Mouse (Mus musculus) midbrain, embryonic 14.5 days (tissue): ENCODE data around the gene Gimap7. TPM values are rescaled to one million over a fixed set of nuclear protein-coding genes. Genes with fewer than 3 reads are reported as not detected.
A peak's percentile ranks its signal among the peaks of the same experiment; 100 is the strongest.

Experiments used
- ATAC-seq: fragments of 200-750 bp; cut with Nextera tagmentation; 2 replicates; pipeline ENCODE4 v1.8.0; 2017; ENCODE audit warnings: moderate number of reproducible peaks, moderate library complexity; ENCODE audit not compliant: low FRiP score, low TSS enrichment
- DNase-seq: peaks from one replicate; pipeline ENCODE4 v3.0.0-alpha.2; 2015
- H3K27ac ChIP-seq: fragments of 300-500 bp; sonication (generic); replicated peaks from 2 replicates; pipeline ENCODE4 v1.5.1; 2014; ENCODE audit warnings: mild to moderate bottlenecking, low read depth, low read length, moderate library complexity
- H3K27me3 ChIP-seq: fragments of 300-500 bp; sonication (generic); 2 replicates; pipeline ENCODE4 v1.6.1; 2014; ENCODE audit warnings: low read length, control low read depth, mixed read lengths; ENCODE audit not compliant: control insufficient read depth, insufficient read depth
- H3K36me3 ChIP-seq: fragments of 300-500 bp; sonication (generic); 2 replicates; pipeline ENCODE4 v1.6.1; 2014; ENCODE audit warnings: low read length, control low read depth; ENCODE audit not compliant: control insufficient read depth, insufficient read depth
- H3K4me1 ChIP-seq: fragments of 300-500 bp; sonication (generic); 2 replicates; pipeline ENCODE4 v1.6.1; 2014; ENCODE audit warnings: mild to moderate bottlenecking, antibody characterized with exemption, low read length, control low read depth; ENCODE audit not compliant: control insufficient read depth, insufficient read depth
- H3K4me2 ChIP-seq: fragments of 300-500 bp; sonication (generic); 2 replicates; pipeline ENCODE4 v1.6.1; 2014; ENCODE audit warnings: mild to moderate bottlenecking, low read length, moderate library complexity
- H3K4me3 ChIP-seq: fragments of 300-500 bp; sonication (generic); replicated peaks from 2 replicates; pipeline ENCODE4 v1.5.1; 2014; ENCODE audit warnings: low read depth, low read length
- H3K9ac ChIP-seq: fragments of 300-500 bp; sonication (generic); replicated peaks from 2 replicates; pipeline ENCODE4 v1.6.1; 2014; ENCODE audit warnings: mild to moderate bottlenecking, low read length, moderate library complexity
- H3K9me3 ChIP-seq: fragments of 300-500 bp; sonication (generic); 2 replicates; pipeline ENCODE4 v1.6.1; 2016; ENCODE audit warnings: low read length, control low read depth, mixed read lengths; ENCODE audit not compliant: control insufficient read depth
- WGBS: fragments of 180-500 bp; shearing (Covaris S2); extraction: QIAGEN DNeasy Blood & Tissue Kit; methylation state at CpG from one replicate; pipeline ENCODE4 v1.1.7; 2014; 5-methylcytosine and 5-hydroxymethylcytosine counted together
- polyA plus RNA-seq: library from polyadenylated mRNA; unstranded; fragments of >200 nt; fragmentation: Nextera tagmentation; extraction: Ambion mirVana; gene quantifications from 2 replicates; pipeline ENCODE4 v1.2.1, GENCODE M21; 2014

Gimap7 gene
- polyA plus RNA-seq, 1 experiment from 2014 or later, result not detected

DNA sequence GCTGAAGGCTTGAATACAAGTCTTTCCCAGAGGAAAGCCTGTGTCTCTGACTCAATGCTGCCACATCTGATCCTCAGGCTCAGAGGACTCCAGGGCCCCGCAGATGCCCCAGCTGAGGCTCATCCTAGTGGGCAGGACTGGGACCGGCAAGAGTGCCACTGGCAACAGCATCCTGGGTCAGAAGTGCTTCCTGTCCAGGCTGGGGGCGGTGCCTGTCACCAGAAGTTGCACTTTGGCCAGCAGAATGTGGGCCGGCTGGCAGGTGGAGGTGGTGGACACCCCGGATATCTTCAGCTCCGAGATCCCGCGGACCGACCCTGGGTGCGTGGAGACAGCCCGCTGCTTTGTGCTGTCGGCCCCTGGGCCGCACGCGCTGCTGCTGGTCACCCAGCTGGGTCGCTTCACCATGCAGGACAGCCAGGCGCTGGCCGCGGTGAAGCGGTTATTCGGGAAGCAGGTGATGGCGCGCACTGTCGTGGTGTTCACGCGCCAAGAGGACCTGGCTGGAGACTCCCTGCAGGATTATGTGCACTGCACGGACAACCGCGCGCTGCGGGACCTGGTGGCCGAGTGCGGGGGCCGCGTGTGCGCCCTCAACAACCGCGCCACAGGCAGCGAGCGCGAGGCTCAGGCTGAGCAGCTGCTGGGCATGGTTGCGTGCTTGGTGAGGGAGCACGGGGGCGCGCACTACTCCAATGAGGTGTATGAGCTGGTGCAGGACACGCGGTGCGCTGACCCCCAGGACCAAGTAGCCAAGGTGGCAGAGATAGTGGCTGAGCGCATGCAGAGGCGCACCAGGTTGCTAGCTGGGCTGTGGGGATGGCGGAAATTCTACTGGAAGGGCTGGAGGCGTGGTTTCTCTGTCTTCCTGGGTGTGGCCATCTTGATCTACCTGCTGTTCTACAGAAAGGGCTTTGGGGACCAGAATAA is 24.3 kb downstream of the Gimap7 start:
- ATAC-seq (peak; percentile 46; the same call in 1 of the 2 replicates), DNase-seq (peak; percentile 58)
- Histone ChIP-seq H3K4me2 (peak overlapping the region; percentile 73), H3K27me3 (peaks cover 17% of the 10 kb centered on the region), H3K9me3 (no peaks in the 10 kb centered on the region), H3K4me1 (no peaks in the 10 kb centered on the region), H3K9ac (peak overlapping the region; percentile 59), H3K27ac (0 out of 2 replicates have a peak overlapping the region, but pooled peaks have one; percentile 32), H3K4me3 (peak overlapping the region; percentile 49), H3K36me3 (no peaks in the 10 kb centered on the region)
- 2% methylated on average over 52 of the region's 52 CpGs for WGBS

DNA sequence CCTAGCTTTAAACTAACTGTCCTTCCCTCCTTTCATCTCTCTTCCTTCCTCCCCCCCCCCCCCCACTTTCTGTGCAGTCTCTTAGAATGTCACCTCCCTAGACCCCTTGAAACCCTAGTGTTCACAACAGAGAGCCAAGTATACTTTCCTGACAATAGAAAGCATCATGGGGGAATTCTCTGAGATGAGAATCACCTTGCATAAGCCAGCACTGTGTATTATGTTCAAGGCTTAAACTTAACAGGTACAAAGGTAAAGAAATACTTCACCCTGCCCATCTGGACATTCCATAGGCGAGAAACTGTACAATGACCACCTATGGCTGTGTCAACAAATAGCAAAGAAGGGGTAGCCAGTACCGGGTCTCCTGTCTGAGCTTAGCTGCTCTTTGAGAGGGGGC is 27.1 kb downstream of the Gimap7 start:
- Histone ChIP-seq H3K27me3 (peaks cover 17% of the 10 kb centered on the region), H3K9ac (no peak overlapping the region), H3K36me3 (no peaks in the 10 kb centered on the region), H3K4me3 (no peak overlapping the region), H3K9me3 (no peaks in the 10 kb centered on the region), H3K4me2 (no peak overlapping the region), H3K27ac (no peak overlapping the region), H3K4me1 (no peaks in the 10 kb centered on the region)
- DNase-seq (no peak), ATAC-seq (no peak)
- WGBS, result 67% methylated on average over 2 of the region's 2 CpGs

- Histone ChIP-seq H3K4me3 (no peak within 1 kb of the TSS), H3K27ac (no peak within 1 kb of the TSS), H3K9me3 (no peaks in the 10 kb centered on the region), H3K4me1 (no peaks in the 10 kb centered on the region), H3K4me2 (0 out of 2 replicates have a peak within 1 kb of the TSS, but pooled peaks have one; percentile 23), H3K36me3 (no peaks in the 10 kb centered on the region), H3K9ac (no peak within 1 kb of the TSS), H3K27me3 (peaks cover 17% of the 10 kb centered on the region)
- DNase-seq (peak; percentile 69), ATAC-seq (no peak)
- WGBS, result 49% methylated on average over 16 of the region's 16 CpGs
Observed at GRCm38 (mm10) chr6:48745959-48746889, 27.8 kb downstream of the Gimap7 start, which contains the start of gene Gimap5. Gimap5 (plus strand) TSS chr6:48746197.

DNA sequence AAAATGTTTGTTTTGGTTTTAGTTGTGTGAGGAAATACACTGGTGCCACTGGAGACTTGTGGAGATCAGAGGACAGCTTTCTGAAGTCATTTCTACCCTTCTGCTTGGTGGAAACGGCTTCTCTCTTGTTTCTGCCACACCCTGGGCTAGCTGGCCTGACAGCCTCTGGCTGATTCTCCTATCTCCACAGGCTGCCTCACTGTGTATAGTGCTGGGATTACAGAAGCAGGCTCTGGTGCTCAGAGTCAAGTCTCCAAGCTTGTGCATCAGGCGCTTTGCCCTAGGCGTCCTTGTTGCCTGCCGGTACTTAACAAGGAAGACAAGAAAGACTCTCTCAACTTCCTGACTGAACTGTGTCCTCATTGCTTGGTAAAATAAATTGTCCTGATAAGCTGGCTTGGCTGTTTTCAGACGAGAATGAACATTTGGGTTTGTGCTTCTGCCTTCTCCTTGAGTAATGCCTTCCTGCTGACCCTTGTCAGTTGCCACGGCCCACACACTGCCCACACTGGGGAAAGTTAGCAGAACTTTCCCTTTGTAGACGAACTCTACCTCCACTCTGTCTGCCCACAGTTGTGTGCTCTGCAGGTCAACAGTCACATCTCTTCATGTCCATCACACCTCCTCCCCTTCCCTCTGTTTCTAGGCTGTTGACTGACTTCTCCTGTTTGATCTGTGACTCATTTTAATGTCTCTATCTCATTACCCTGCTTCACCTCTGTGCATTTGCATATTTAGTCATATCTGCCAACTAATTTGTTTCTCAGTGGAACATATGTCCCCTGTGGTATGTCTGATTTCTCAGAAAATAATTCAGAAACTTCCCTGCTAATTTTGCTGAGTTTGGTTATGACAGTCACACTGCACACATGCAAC is 28.9 kb downstream of the Gimap7 start:
- peaks cover 11% of the 10 kb centered on the region for H3K27me3 ChIP-seq
- DNase-seq, result no peak
- no peaks in the 10 kb centered on the region for H3K9me3 ChIP-seq
- no peak overlapping the region for H3K4me2 ChIP-seq
- no peak overlapping the region for H3K9ac ChIP-seq
- no peaks in the 10 kb centered on the region for H3K36me3 ChIP-seq
- no peak overlapping the region for H3K4me3 ChIP-seq
- H3K27ac ChIP-seq, result no peak overlapping the region
- 77% methylated on average over 7 of the region's 7 CpGs for WGBS
- ATAC-seq, result no peak
- no peaks in the 10 kb centered on the region for H3K4me1 ChIP-seq

GRCm38 (mm10) chr6:48763567-48764270 is 45.3 kb downstream of the Gimap7 start:
- Histone ChIP-seq H3K9ac (no peak overlapping the region), H3K4me1 (no peaks in the 10 kb centered on the region), H3K27ac (no peak overlapping the region), H3K27me3 (no peaks in the 10 kb centered on the region), H3K4me3 (no peak overlapping the region), H3K9me3 (no peaks in the 10 kb centered on the region), H3K36me3 (no peaks in the 10 kb centered on the region), H3K4me2 (no peak overlapping the region)
- WGBS, result 74% methylated on average over 7 of the region's 7 CpGs
- peak; percentile 36 for DNase-seq
- ATAC-seq, result no peak

DNA sequence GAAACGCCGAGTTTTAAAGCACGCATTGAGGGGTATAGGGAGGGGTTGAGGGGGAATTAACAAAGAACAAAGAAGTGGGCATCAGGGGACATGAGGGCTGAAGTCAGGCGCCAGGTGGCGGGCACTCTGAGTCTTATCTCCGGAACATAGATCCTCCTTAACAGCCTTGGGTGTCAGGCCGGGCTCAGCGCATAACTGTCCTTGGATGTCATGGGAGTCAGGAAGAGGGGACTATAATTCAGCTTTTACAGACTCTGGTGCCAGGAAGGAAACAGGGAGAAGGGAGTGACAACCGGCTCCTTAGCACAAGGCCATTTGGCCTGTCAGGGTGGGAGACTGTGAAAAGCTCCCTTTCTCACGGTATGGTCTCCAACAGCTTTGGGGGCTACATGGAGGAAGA is 46.1 kb downstream of the Gimap7 start:
- no peak overlapping the region for H3K9ac ChIP-seq
- H3K27me3 ChIP-seq, result no peaks in the 10 kb centered on the region
- H3K4me3 ChIP-seq, result no peak overlapping the region
- DNase-seq (no peak), ATAC-seq (no peak)
- H3K4me1 ChIP-seq, result no peaks in the 10 kb centered on the region
- H3K4me2 ChIP-seq, result no peak overlapping the region
- 96% methylated on average over 10 of the region's 10 CpGs for WGBS
- no peaks in the 10 kb centered on the region for H3K9me3 ChIP-seq
- H3K27ac ChIP-seq, result no peak overlapping the region
- no peaks in the 10 kb centered on the region for H3K36me3 ChIP-seq

GRCm38 (mm10) chr6:48768178-48768869 is 49.9 kb downstream of the Gimap7 start:
- 70% methylated on average over 9 of the region's 9 CpGs for WGBS
- H3K4me1 ChIP-seq, result no peaks in the 10 kb centered on the region

More at GRCm38 (mm10) chr6:48768178-48768869, 49.9 kb downstream of the Gimap7 start:
- Histone ChIP-seq H3K9ac (no peak overlapping the region), H3K27me3 (no peaks in the 10 kb centered on the region), H3K27ac (no peak overlapping the region), H3K4me3 (no peak overlapping the region), H3K4me2 (no peak overlapping the region), H3K9me3 (no peaks in the 10 kb centered on the region), H3K36me3 (no peaks in the 10 kb centered on the region)
- ATAC-seq (no peak), DNase-seq (no peak)
